Mouse (Mus musculus): ENCODE measurements at regions not wholly inside any gene's neighbourhood (a gene's known extent, or its start where the extent isn't known, plus 50 kb on each side); places are given as distances from the start of the nearest gene placed in this dataset.

DNA sequence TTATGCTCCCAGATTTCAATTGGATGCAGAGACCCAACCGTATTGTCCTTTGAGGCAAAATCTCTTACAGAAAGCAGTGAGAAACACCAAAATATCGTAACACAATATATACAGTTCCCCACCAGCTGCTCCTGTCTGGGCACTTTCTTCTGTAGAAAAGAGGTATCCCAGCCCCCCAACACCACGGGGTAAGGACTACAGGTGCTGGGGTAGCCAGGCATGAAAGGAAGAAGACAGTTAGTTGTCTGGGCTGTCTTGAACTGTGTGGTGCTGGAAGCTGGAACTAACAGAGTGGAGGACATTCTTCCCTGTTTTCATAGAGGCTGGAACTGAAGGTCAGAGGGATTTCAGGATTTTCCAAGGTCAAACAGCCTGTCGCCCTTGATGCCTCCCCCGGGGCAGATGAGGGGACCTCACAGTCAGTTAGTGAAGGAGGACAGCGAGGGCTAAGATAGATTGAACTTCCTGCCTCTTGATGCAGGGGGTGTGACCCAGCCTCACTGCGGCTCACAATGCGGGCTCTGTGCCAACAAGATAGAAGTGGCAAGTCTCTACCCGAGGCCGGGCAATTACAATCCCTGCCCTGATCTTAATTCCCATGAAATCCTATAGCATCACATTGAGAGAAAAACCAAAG, 96.6 kb upstream of the Atp1a1 start:
- TF ChIP-seq TBP (IDR thresholded peaks at IDR 0.05; ENCODE audit: low read depth, low read length) (no peak), E2F4 (IDR thresholded peaks at IDR 0.05; ENCODE audit: borderline replicate concordance, low read depth, low read length) (no peak), CTCF (IDR thresholded peaks at IDR 0.05 in 2 of 3, conservative IDR thresholded peaks at IDR 0.05 in 1 of 3; ENCODE audit: control insufficient read depth in 1 of 3, insufficient read depth in 1 of 3, low read depth in 2 of 3, low read length in 3 of 3, poor library complexity in 1 of 3, severe bottlenecking in 1 of 3) (no peak), MAFK (IDR thresholded peaks at IDR 0.05; ENCODE audit: borderline replicate concordance, low read depth, low read length) (no peak), CHD1 (IDR thresholded peaks at IDR 0.05; ENCODE audit: low read depth, low read length) (no peak), ZC3H11A (IDR thresholded peaks at IDR 0.05; ENCODE audit: low read depth, low read length) (no peak)

Data from MEL (cell line).